ENCODE assay signal across 15 mouse cellular contexts in genomic region chr6:30698036-30698435, GRCm38 (mm10). TPM values are rescaled to one million over a fixed set of nuclear protein-coding genes. Genes with fewer than 3 reads are reported as not detected.
DNase-seq lines count a peak whose midpoint lies in the region; ATAC-seq lines count a peak whose summit lies in the region.
"Had no signal": no experiment of that assay in that cellular context is flagged by ENCODE, and none has a peak within 500 bp of the region (broad histone marks: within the 10 kb centered on the region; RNA-seq: fewer than 3 reads in every experiment).

No protein-coding gene starts in this region.

- H3K27ac ChIP-seq in kidney, embryonic 14.5 days (ENCODE audit: low read depth, low read length) = peak overlapping the region; percentile 43; the same call in 1 of the 2 replicates
- H3K27ac ChIP-seq in embryonic facial prominence, embryonic 13.5 days = peak overlapping the region; percentile 73
- H3K27ac ChIP-seq in limb, embryonic 12.5 days = peak overlapping the region; percentile 42; the same call in 1 of the 2 replicates
- H3K27ac ChIP-seq: liver, embryonic 14.5 days had no signal

- H3K4me1 ChIP-seq in kidney, embryonic 14.5 days (ENCODE audit: control insufficient read depth, insufficient read depth, low read length) = peaks cover 9% of the 10 kb centered on the region
- H3K4me1 ChIP-seq in embryonic facial prominence, embryonic 13.5 days = peaks cover 15% of the 10 kb centered on the region
- peaks cover 34% of the 10 kb centered on the region for H3K4me1 ChIP-seq in limb, embryonic 12.5 days (replicated peaks)

- H3K36me3 ChIP-seq in kidney, embryonic 14.5 days (ENCODE audit: control insufficient read depth, insufficient read depth, low read length) = no peaks in the 10 kb centered on the region
- no peaks in the 10 kb centered on the region for H3K36me3 ChIP-seq in embryonic facial prominence, embryonic 13.5 days
- no peaks in the 10 kb centered on the region for H3K36me3 ChIP-seq in limb, embryonic 12.5 days

- no peaks in the 10 kb centered on the region for H3K9me3 ChIP-seq in kidney, embryonic 14.5 days (ENCODE audit: control insufficient read depth, low read length)
- no peaks in the 10 kb centered on the region for H3K9me3 ChIP-seq in embryonic facial prominence, embryonic 13.5 days
- no peaks in the 10 kb centered on the region for H3K9me3 ChIP-seq in limb, embryonic 12.5 days

- no peak overlapping the region for H3K4me2 ChIP-seq in kidney, embryonic 14.5 days (replicated peaks; ENCODE audit: low read depth, low read length)
- H3K4me2 ChIP-seq in embryonic facial prominence, embryonic 13.5 days = no peak overlapping the region
- H3K4me2 ChIP-seq in limb, embryonic 12.5 days = no peak overlapping the region

- no peak overlapping the region for H3K4me3 ChIP-seq in kidney, embryonic 14.5 days (ENCODE audit: low read length)
- no peak overlapping the region for H3K4me3 ChIP-seq in embryonic facial prominence, embryonic 13.5 days
- H3K4me3 ChIP-seq in limb, embryonic 12.5 days (replicated peaks) = no peak overlapping the region

- 88% methylated on average over 4 of the region's 4 CpGs for whole genome bisulfite sequencing in kidney, embryonic 14.5 days
- WGBS in embryonic facial prominence, embryonic 13.5 days = 81% methylated on average over 4 of the region's 4 CpGs
- WGBS in limb, embryonic 12.5 days = 90% methylated on average over 4 of the region's 4 CpGs

- no peak for ATAC-seq in kidney, embryonic 14.5 days (ENCODE audit: low FRiP score, low TSS enrichment)
- no peak for ATAC-seq in embryonic facial prominence, embryonic 13.5 days (ENCODE audit: insufficient number of reproducible peaks, insufficient read depth, low FRiP score, low TSS enrichment, low read depth)
- no peak for ATAC-seq in limb, embryonic 12.5 days (ENCODE audit: insufficient number of reproducible peaks, insufficient read depth, low FRiP score, low TSS enrichment, low read depth)
- ATAC-seq: forebrain, embryonic 14.5 days had no signal

- H3K27me3 ChIP-seq in kidney, embryonic 14.5 days (ENCODE audit: control insufficient read depth, insufficient read depth, low read length) = no peaks in the 10 kb centered on the region
- H3K27me3 ChIP-seq in embryonic facial prominence, embryonic 13.5 days = no peaks in the 10 kb centered on the region
- H3K27me3 ChIP-seq in limb, embryonic 12.5 days = no peaks in the 10 kb centered on the region
- H3K27me3 ChIP-seq: CH12.LX had no signal

- H3K9ac ChIP-seq in kidney, embryonic 14.5 days (ENCODE audit: low read depth, low read length) = no peak overlapping the region
- no peak overlapping the region for H3K9ac ChIP-seq in embryonic facial prominence, embryonic 13.5 days
- H3K9ac ChIP-seq in limb, embryonic 12.5 days (replicated peaks) = no peak overlapping the region
- H3K9ac ChIP-seq: liver, embryonic 14.5 days had no signal

- DNase-seq in kidney, postnatal 25 days = no peak
- DNase-seq in gastrocnemius, postnatal 25 days = peak; percentile 25
- no peak for DNase-seq in natural killer cell, adult 2 months (ENCODE audit: low spot score in 2 of 2)
- DNase-seq in cerebellum, postnatal 25 days = no peak
- DNase-seq: adrenal gland, adult 8-10 months; kidney, adult 9 months; right cerebral cortex, postnatal 4 days had no signal

RNA-seq across cellular contexts. Expression of gene Cep41, which starts 4.5 kb away (rescaled TPM):
- polyA plus RNA-seq in kidney, embryonic 14.5 days (2014; fragmentation: Nextera tagmentation; extraction: Ambion mirVana) = 31.2 and 31.8 TPM in 2 replicates
- polyA plus RNA-seq in embryonic facial prominence, embryonic 13.5 days (2015; fragmentation: Nextera tagmentation; extraction: Ambion mirVana) = 23.4 and 23.9 TPM in 2 replicates
- 1 to 10 TPM; 1.4 to 2.1 TPM for total RNA-seq in gastrocnemius, postnatal 25 days (2021)
- polyA plus RNA-seq in limb, embryonic 12.5 days (2016; fragmentation: Nextera tagmentation; extraction: Ambion mirVana) = 51.1 and 53.5 TPM in 2 replicates

RNA-seq across cellular contexts. Expression of gene Mest, which starts 25.3 kb away (rescaled TPM):
- polyA plus RNA-seq in kidney, embryonic 14.5 days (2014; fragmentation: Nextera tagmentation; extraction: Ambion mirVana) = 2,297 and 2,617 TPM in 2 replicates
- polyA plus RNA-seq in embryonic facial prominence, embryonic 13.5 days (2015; fragmentation: Nextera tagmentation; extraction: Ambion mirVana) = 874 and 912 TPM in 2 replicates
- total RNA-seq in gastrocnemius, postnatal 25 days (2021) = 10 to 100 TPM; 10.5 to 19.9 TPM
- 1,412 and 1,630 TPM in 2 replicates for polyA plus RNA-seq in limb, embryonic 12.5 days (2016; fragmentation: Nextera tagmentation; extraction: Ambion mirVana)
- total RNA-seq: granulocyte monocyte progenitor cell, adult 5-6 weeks had no signal

RNA-seq across cellular contexts. Expression of gene Cpa1, which starts 59.0 kb away (rescaled TPM):
- 1.8 and 2.0 TPM in 2 replicates for polyA plus RNA-seq in kidney, embryonic 14.5 days (2014; fragmentation: Nextera tagmentation; extraction: Ambion mirVana)
- 0.34 and 0.87 TPM in 2 replicates for polyA plus RNA-seq in embryonic facial prominence, embryonic 13.5 days (2015; fragmentation: Nextera tagmentation; extraction: Ambion mirVana)
- total RNA-seq in gastrocnemius, postnatal 25 days (2021) = not detected
- polyA plus RNA-seq in limb, embryonic 12.5 days (2016; fragmentation: Nextera tagmentation; extraction: Ambion mirVana) = 0.40 and 0.64 TPM in 2 replicates
- total RNA-seq: adrenal gland, adult 8-10 months; CH12.LX; granulocyte monocyte progenitor cell, adult 5-6 weeks had no signal
- polyA plus RNA-seq: cortical plate, adult 2 months had no signal
